Mouse (Mus musculus) layer of hippocampus, adult 2 months (tissue): ENCODE data around the gene Tbc1d25. TPM values are rescaled to one million over a fixed set of nuclear protein-coding genes. Genes with fewer than 3 reads are reported as not detected.

Source experiments
- DNase-seq, 2 experiments: peaks; one replicate each; pipeline ENCODE4 v3.0.0; 2022; ENCODE audit warnings: low spot score in 2 of 2
- H3K27ac ChIP-seq: fragments of 200-600 bp; 2 replicates; pipeline ENCODE4 v1.8.1; 2022
- H3K4me3 ChIP-seq: fragments of 200-600 bp; 2 replicates; pipeline ENCODE4 v1.8.1; 2022; ENCODE audit warnings: mild to moderate bottlenecking
- CTCF ChIP-seq: fragments of 200-600 bp; conservative IDR thresholded peaks from 2 replicates; pipeline ENCODE4 v1.8.1; 2022; ENCODE audit warnings: antibody characterized with exemption, mild to moderate bottlenecking, moderate library complexity
- total RNA-seq, 2 experiments: library from RNA; stranded (reverse); gene quantifications; 2 replicates each; pipeline ENCODE4 v1.2.3; 2021

Gene Tbc1d25
- total RNA-seq, 2 experiments from 2014 or later, result 13.5 to 13.6 TPM

DNA sequence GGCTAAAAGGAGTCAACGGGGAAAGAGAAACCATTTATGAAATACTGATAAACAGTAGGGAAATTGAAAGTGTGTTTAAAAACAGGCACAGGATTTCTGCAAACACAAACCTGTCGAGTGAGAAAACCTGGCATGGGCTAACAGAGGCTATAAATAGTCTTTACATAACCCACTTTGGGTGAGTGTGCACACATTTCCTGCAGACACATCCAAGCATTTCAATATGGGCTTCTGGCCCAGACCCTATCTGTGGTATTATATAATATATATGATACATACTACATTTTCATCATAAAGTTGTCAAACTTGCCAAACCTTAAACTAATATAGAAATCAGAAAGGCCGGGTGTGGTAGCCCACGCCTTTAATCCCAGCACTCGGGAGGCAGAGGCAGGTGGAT, 12.9 kb downstream of the Tbc1d25 start:
- Histone ChIP-seq H3K4me3 (no peak overlapping the region), H3K27ac (no peak overlapping the region)
- DNase-seq, result no peak
- TF ChIP-seq CTCF, result no peak

DNA sequence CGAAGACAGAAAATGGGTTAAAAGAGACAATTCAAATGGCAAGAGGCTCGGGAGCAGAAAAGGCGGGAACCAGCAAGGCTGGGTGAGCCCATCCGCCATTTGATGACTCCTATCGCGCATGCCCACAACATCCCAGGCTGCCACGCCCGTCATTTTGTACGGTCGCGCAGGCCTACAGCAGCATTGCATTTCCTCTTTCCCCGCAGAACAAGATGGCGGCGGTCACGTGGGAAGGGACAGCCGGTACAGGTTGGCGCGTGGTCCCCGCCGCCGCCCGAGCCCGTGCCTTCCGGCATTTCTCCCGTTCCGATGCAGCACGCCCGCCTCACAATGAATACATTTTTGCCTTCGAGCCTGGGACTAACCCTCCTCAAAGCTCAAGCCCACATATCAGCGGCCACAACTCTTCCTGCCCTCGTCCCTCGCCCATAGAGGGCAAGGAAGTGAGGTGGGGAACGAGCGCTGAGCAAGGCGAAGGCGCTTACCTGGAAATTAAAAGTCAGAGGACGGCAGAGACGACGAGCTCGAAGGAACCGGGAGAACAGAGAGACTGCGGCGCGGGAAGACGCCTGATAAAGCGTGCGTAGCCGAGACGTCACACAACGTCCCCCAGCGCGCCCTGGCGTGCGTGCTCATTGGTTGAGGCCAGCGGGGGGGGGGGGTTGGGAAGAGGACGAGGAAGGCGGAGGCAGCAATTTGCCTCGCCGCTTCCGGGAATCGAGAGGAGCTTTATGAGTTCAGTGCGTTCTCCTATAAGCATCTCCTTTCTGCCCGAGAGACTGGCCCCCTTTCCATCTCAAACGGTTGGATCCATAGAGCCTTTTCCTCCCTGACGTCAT, 30.6 kb downstream of the Tbc1d25 start, which contains the start of gene Rbm3:
TSS of gene Rbm3 (minus strand) at position 728 of the 839 bp plus-strand sequence.
- DNase-seq, result peak; percentile 79 to 86
- Histone ChIP-seq H3K27ac (peak within 1 kb of the TSS; percentile 99), H3K4me3 (peak within 1 kb of the TSS; percentile 82)
- TF ChIP-seq CTCF, result no peak

DNA sequence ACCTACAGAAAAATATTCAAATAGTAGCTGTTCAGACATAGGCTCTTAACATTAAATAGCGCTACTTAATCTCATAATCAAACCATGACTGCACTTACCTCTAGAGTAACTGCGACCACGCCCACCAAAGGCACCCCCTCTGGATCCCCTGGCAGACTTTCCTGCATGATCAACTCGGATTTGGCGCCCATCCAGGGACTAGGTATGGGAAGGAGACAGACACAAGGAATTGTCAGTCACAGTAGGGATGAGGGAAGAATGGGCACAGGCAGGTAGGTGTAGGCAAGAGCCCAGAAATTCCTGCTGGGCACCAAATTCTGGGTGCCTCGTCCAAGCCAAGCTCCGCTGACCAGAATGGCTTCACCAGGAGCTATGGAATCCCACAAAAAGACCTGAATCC, 32.2 kb downstream of the Tbc1d25 start:
- H3K4me3 ChIP-seq, result peak overlapping the region; percentile 82
- no peak overlapping the region for H3K27ac ChIP-seq

DNA sequence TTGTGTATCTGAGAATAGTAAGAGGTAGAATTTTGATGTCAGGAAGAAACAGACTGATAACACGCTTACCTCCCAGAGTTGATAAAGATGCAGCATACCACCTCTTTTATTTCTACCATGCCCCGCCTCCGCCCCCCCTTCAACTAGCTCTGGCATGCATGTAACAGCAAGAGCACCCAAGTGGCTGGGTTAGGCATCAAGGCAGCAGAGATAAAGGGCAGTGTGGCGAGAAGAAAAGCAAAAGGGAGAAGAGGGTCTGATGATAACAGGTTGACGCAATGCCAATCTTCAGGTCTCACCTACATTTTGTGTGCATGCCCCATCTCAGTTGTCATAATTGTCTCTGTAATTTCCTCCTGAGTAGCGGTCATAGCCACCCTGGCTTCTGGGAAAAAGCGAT, 33.0 kb downstream of the Tbc1d25 start:
- Histone ChIP-seq H3K27ac (no peak overlapping the region), H3K4me3 (no peak overlapping the region)
- no peak for DNase-seq
- TF ChIP-seq CTCF, result no peak

More for the DNA sequence above, 32.2 kb downstream of the Tbc1d25 start:
- TF ChIP-seq CTCF, result no peak
- no peak for DNase-seq

DNA sequence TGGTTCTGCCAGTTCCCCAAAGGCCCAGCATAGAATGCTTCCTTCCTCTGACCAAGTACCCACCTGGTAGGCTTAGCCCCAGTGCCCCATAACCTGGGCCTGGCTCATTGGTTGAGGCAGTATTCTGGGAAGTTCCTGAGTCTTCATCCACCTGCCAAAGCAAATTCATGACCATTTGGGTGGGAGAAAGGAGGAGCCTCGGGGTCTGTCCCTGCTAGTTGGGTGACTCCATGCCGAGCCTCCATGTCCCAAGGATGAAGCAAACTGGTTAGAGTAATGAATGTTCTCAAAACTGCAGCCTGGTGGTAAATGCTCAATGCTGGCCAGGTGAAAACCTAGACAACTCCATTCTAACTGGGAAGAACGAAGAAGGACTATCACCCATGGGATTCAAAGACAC, 34.9 kb downstream of the Tbc1d25 start:
- DNase-seq, result no peak
- no peak overlapping the region for H3K4me3 ChIP-seq
- H3K27ac ChIP-seq, result no peak overlapping the region
- TF ChIP-seq CTCF, result no peak

DNA sequence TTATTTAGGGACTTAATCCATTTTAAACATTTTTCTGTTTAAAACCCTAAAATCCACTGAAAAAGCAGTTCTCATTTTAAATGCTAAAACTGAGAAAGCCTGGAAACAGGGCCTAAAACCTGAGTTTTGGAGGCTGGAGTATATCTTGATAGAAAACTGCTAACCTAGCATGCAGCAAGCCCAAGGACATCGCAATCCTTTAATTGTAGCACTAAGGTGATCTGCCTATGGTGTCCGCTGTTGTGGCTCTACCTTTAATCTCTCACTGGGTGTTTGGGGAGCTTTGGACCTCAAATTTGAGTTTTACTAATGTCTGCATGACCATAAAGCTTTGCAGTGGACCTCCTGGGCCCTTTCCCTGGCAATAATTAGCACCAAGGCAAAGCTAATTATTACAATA, 35.5 kb downstream of the Tbc1d25 start:
- no peak for DNase-seq
- Histone ChIP-seq H3K27ac (no peak overlapping the region), H3K4me3 (no peak overlapping the region)
- TF ChIP-seq CTCF, result no peak

- TF ChIP-seq CTCF, result peak; percentile 51
- Histone ChIP-seq H3K4me3 (no peak overlapping the region), H3K27ac (no peak overlapping the region)
- DNase-seq, result no peak
Measured at GRCm38 (mm10) chrX:8139480-8139879, 36.5 kb downstream of the Tbc1d25 start.

GRCm38 (mm10) chrX:8135886-8136285, 40.1 kb downstream of the Tbc1d25 start:
- TF ChIP-seq CTCF, result no peak
- no peak overlapping the region for H3K4me3 ChIP-seq
- no peak overlapping the region for H3K27ac ChIP-seq
- no peak for DNase-seq

DNA sequence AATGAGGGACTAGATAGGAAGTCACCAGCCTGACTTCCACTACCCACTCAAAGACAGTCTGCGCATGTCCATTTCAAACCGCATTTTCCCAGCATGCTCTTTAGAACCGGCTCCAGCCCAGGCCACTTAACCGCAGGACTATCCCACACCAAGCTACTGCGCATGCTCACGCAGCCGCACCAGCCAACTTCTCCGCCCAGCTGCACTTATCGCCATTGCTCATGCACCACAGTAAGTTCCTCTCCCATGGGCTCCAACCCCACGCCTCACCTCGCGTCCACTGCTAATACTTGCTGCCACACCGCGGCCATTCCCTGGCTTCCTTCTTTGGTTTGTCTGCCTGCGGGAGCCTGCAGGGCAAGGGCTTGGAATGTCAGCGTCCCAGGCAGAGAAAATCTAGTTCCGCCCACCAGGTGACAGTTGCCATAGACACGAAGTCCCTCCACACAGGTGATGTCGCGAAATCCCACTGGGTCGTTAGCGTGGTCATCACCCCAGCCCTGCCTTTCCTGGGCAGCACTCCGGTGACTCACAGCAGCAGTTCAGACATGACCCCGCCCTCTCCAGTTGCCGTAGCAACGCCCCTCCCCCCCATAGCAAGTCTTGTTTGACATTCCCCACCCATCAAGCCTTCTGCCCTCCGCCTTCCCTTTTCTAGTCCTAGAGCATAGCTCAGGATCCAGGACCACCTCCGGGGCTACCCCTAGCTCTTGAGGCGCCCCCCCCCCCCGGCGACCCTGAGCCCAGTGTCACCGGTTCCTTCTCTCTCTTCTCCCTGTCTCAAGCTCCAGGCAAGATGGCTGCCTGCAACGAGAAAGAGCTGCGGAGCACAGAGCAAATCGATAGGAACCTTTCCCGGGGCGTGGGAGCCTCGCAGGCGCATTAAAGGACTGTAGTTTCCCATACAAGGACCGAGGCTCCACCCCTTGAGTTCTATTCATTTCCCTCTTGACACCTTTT, 43.7 kb downstream of the Tbc1d25 start, which contains the start of gene Wdr13:
TSS of gene Wdr13 (minus strand) at position 876 of the 960 bp plus-strand sequence.
- no peak for TF ChIP-seq CTCF
- Histone ChIP-seq H3K4me3 (peak within 1 kb of the TSS; percentile 61), H3K27ac (peak within 1 kb of the TSS; percentile 98)
- peak; percentile 84 to 91 for DNase-seq

DNA sequence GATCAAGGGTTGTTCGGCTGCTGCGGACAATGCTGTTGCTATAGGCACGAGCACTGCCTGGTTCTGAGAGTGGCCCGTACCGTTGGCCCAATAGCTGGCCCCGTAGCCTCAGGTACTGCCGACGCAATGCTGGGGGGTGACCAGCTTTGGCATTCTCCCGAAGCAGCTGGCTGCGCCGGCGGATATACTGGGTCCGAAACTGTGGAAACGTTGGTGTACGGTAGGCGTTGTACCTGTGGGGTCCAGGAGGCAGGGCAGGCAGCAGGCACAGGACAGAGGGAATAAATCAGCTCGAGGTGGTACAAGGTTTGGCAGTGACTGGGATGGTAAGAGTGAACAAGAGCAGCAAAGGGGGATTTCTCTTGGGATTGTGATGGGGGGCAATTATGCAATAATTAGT, 44.6 kb downstream of the Tbc1d25 start:
- H3K27ac ChIP-seq, result peak overlapping the region; percentile 98; the same call in 1 of the 2 replicates
- H3K4me3 ChIP-seq, result peak overlapping the region; percentile 61
- no peak for TF ChIP-seq CTCF
- DNase-seq, result no peak

GRCm38 (mm10) chrX:8125235-8125634, 50.7 kb downstream of the Tbc1d25 start:
- DNase-seq, result no peak
- Histone ChIP-seq H3K4me3 (no peak overlapping the region), H3K27ac (no peak overlapping the region)
- TF ChIP-seq CTCF, result peak; percentile 54

DNA sequence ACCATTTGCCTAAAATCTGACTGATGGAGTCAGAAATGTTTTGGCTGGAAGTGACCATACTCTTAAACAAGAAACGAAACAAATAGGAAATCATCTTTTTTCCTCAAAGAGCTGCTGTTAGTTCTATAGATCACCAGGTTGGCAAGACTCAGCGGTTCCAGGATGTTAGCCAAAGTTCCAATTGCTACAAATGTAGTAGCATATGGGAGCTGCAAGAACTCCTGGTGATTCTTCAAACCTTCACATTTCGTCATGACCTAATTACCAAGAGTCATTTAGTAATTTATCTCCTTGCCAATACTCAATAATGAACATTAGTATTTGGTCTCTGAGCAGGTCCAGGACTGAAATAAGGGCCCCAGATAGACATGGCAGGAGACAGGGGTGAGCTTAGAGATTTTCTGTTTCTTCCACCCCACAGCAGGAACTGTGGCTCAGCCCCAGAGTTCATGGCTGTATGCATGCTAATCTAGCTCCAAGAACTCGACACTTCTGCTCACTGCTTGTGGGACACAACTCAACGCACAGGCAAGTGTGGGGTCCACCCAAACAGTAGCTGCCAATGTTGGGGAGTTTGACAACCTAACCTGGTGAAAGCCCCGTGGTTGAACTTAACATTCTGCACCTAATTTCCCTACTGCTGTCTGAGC, 52.0 kb downstream of the Tbc1d25 start:
- DNase-seq, result no peak
- TF ChIP-seq CTCF, result no peak
- H3K27ac ChIP-seq, result no peak overlapping the region

More for the DNA sequence above, 52.0 kb downstream of the Tbc1d25 start:
- H3K4me3 ChIP-seq, result no peak overlapping the region
